Mouse (Mus musculus): ENCODE measurements around the gene Kiss1. TPM values are rescaled to one million over a fixed set of nuclear protein-coding genes. Genes with fewer than 3 reads are reported as not detected.

Kiss1 gene
- polyA plus RNA-seq, 1 experiment: not detected

DNA sequence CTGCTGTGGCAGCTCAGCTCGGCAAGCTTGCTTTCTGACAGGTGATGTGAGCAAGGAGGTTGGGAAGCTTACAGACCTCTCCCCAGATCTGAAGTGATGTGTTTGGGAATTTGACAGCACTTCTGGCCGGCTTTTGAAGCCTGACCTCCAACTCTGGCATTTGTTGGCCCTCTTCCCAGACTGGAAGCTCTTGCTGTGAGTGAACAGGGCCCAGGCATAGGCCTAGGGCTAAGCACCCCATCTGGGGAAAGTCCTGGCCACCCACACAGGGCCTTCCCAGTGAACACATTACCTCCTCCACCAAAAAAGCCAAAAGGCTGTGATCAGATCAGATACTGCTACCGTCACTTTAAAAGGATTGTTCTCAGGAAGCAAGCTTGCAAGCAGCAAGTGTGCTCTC lies 19.1 kb upstream of the Kiss1 start:
- Histone ChIP-seq H3K4me3 (ENCODE audit: low read depth, low read length) (no peak overlapping the region), H3K27ac (ENCODE audit: insufficient read depth, low read depth, low read length) (no peak overlapping the region), H3K4me1 (ENCODE audit: control insufficient read depth, insufficient read depth, insufficient read length, low read length) (0 out of 2 replicates have a peak, but pooled peaks cover 2% of the 10 kb centered on the region), H3K36me3 (ENCODE audit: control insufficient read depth, insufficient read depth, low read length) (peaks cover 33% of the 10 kb centered on the region), H3K27me3 (ENCODE audit: control insufficient read depth, insufficient read depth, low read length) (no peaks in the 10 kb centered on the region)
- 55% methylated on average over 3 of the region's 3 CpGs for WGBS
- no peak for TF ChIP-seq POLR2A (IDR thresholded peaks at IDR 0.05; ENCODE audit: low read depth, low read length)
- no peak for TF ChIP-seq CTCF (IDR thresholded peaks at IDR 0.05; ENCODE audit: extremely low read depth, insufficient read length, insufficient replicate concordance, low read depth, low read length)

DNA sequence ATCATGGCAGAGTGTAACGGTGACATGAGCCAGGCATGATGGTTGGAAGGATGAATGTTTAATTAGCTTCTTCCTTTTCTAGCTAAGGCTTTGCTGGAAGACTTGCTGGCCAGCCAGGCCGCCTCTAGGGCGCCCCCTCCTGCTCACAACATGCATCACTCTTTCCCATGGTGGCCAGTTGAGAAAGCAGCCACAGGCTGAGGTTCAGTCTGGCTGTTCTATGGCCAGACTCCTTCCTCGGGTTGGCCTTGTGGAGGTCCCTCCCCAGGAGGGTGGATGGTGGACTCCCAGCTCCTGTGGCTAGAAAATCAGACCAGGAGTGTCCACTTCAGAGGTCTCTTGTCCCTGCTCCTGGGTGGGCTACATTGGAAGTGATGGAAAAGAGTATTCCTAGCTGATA lies 14.8 kb upstream of the Kiss1 start:
- Histone ChIP-seq H3K27me3 (ENCODE audit: control insufficient read depth, insufficient read depth, low read length) (no peaks in the 10 kb centered on the region), H3K4me3 (ENCODE audit: low read depth, low read length) (no peak overlapping the region), H3K4me1 (ENCODE audit: control insufficient read depth, insufficient read depth, insufficient read length, low read length) (peaks cover 13% of the 10 kb centered on the region; the same call in 1 of the 2 replicates), H3K36me3 (ENCODE audit: control insufficient read depth, insufficient read depth, low read length) (peaks cover 3% of the 10 kb centered on the region; the same call in 1 of the 2 replicates), H3K27ac (ENCODE audit: insufficient read depth, low read depth, low read length) (no peak overlapping the region)
- TF ChIP-seq POLR2A (IDR thresholded peaks at IDR 0.05; ENCODE audit: low read depth, low read length) (no peak), CTCF (IDR thresholded peaks at IDR 0.05; ENCODE audit: extremely low read depth, insufficient read length, insufficient replicate concordance, low read depth, low read length) (peak; percentile 92; the same call in 1 of the 2 replicates)
- WGBS: 4% methylated on average over 4 of the region's 4 CpGs

DNA sequence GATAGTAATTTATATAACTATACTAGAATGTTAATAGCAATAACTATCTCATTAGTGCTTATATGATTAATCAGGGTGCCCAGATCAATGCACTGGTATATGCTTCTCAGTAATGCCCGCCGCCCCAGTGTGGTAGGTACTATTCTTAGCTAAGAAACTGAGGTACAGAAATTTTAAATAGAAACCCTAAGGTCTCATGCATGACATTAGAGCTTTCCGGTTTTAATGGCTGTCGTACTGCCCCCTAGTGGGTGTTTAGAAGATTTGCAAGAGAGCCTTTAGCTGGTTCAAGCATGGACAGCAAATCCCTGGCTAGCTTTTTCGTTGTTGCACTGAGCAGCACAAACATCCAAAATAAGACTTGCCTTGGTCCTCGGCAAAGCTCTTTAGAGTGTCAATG lies 14.4 kb upstream of the Kiss1 start:
- 7% methylated on average over 6 of the region's 6 CpGs for WGBS
- Histone ChIP-seq H3K4me3 (ENCODE audit: low read depth, low read length) (no peak overlapping the region), H3K27me3 (ENCODE audit: control insufficient read depth, insufficient read depth, low read length) (no peaks in the 10 kb centered on the region), H3K36me3 (ENCODE audit: control insufficient read depth, insufficient read depth, low read length) (no peaks in the 10 kb centered on the region; the same call in 1 of the 2 replicates), H3K4me1 (ENCODE audit: control insufficient read depth, insufficient read depth, insufficient read length, low read length) (peaks cover 16% of the 10 kb centered on the region; the same call in 1 of the 2 replicates), H3K27ac (ENCODE audit: insufficient read depth, low read depth, low read length) (no peak overlapping the region)
- TF ChIP-seq POLR2A (IDR thresholded peaks at IDR 0.05; ENCODE audit: low read depth, low read length) (no peak), CTCF (IDR thresholded peaks at IDR 0.05; ENCODE audit: extremely low read depth, insufficient read length, insufficient replicate concordance, low read depth, low read length) (no peak)

DNA sequence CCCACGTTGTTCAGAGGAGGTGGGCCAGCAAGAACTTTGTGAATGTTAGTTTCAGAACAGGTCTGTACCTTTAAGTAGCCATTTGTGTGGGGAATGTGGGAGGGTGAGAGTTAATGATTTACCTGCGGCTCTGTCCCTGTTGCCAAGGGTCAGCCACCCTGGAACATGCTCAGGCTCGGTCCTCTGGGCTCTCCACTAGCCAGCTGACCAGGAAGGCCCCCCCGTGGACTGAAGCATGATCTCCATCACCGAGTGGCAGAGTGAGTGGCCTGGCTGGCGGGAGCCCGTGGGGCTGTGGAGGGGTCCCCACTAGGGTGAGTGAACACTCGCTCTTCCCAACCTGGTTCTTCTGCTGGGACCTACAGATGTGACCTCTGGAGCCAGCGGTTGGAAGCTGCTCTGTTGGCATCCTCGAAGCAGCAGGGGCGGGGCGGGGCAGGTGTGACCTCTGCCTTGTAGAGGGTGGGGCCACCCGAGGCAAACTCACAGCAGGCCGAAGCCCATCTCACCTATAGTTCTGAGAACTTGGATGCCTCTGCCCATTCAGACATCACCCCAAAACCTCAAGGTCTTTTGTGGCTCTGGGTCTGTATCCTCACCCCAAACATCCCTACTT lies 11.9 kb upstream of the Kiss1 start, which contains the start of gene Golt1a:
Golt1a (plus strand) TSS at position 149 of the 616 bp plus-strand sequence.
- WGBS: 17% methylated on average over 14 of the region's 14 CpGs
- peak within 1 kb of the TSS; percentile 99 for H3K27ac ChIP-seq (ENCODE audit: insufficient read depth, low read depth, low read length)
- no peaks in the 10 kb centered on the region for H3K27me3 ChIP-seq (ENCODE audit: control insufficient read depth, insufficient read depth, low read length)
- peaks cover 21% of the 10 kb centered on the region; the same call in 1 of the 2 replicates for H3K4me1 ChIP-seq (ENCODE audit: control insufficient read depth, insufficient read depth, insufficient read length, low read length)
- peak within 1 kb of the TSS; percentile 83 for H3K4me3 ChIP-seq (ENCODE audit: low read depth, low read length)
- no peak for TF ChIP-seq CTCF (IDR thresholded peaks at IDR 0.05; ENCODE audit: extremely low read depth, insufficient read length, insufficient replicate concordance, low read depth, low read length)
- TF ChIP-seq POLR2A (IDR thresholded peaks at IDR 0.05; ENCODE audit: low read depth, low read length): peak; percentile 47
- H3K36me3 ChIP-seq (ENCODE audit: control insufficient read depth, insufficient read depth, low read length): peaks cover 2% of the 10 kb centered on the region; the same call in 1 of the 2 replicates

DNA sequence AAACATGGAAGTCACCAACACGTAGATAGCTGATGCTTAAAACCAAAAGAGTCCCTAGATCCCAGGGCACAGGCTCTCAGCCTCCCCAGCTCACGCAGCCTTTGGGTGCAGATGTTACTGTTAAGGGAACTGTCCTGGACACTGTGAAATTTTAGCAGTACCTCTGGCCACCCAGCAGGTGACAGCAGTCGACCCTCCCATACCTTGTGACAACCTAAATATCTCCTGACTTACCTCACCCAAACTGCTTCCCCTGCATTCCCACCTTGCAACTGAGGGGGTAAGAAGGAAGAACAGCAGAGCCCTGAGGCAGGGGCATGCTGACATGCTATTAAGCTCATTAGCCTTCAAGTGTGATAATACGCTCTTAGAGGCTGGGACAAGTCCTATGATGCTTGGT lies 10.4 kb upstream of the Kiss1 start:
- Histone ChIP-seq H3K36me3 (ENCODE audit: control insufficient read depth, insufficient read depth, low read length) (peaks cover 2% of the 10 kb centered on the region; the same call in 1 of the 2 replicates), H3K27me3 (ENCODE audit: control insufficient read depth, insufficient read depth, low read length) (no peaks in the 10 kb centered on the region), H3K27ac (ENCODE audit: insufficient read depth, low read depth, low read length) (peak overlapping the region; percentile 99; the same call in 1 of the 2 replicates), H3K4me3 (ENCODE audit: low read depth, low read length) (peak overlapping the region; percentile 83), H3K4me1 (ENCODE audit: control insufficient read depth, insufficient read depth, insufficient read length, low read length) (peaks cover 21% of the 10 kb centered on the region; the same call in 1 of the 2 replicates)
- WGBS: 69% methylated on average over 4 of the region's 4 CpGs
- TF ChIP-seq POLR2A (IDR thresholded peaks at IDR 0.05; ENCODE audit: low read depth, low read length) (no peak), CTCF (IDR thresholded peaks at IDR 0.05; ENCODE audit: extremely low read depth, insufficient read length, insufficient replicate concordance, low read depth, low read length) (peak; percentile 35; the same call in 1 of the 2 replicates)

DNA sequence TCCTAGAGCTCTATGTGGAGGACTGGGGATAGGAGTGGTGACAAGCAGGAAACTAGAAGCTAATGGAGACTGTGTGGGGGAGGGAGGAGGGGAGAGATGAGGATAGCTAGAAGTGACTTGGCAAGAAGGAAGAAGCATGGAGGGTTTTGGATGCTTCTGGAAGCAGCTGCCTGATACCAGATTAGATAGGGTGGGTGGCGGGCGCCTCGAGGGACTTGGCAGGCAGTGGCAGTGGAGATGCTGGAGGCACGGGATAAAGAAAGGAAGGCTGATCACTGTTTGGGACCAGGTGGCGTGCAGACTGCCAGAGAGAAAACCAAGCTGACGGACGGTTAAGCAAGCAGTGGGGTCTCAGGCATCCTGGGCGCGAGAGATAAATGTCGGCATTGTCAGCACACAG lies 9.7 kb upstream of the Kiss1 start:
- Histone ChIP-seq H3K4me1 (ENCODE audit: control insufficient read depth, insufficient read depth, insufficient read length, low read length) (peaks cover 20% of the 10 kb centered on the region; the same call in 1 of the 2 replicates), H3K27ac (ENCODE audit: insufficient read depth, low read depth, low read length) (no peak overlapping the region), H3K27me3 (ENCODE audit: control insufficient read depth, insufficient read depth, low read length) (no peaks in the 10 kb centered on the region), H3K36me3 (ENCODE audit: control insufficient read depth, insufficient read depth, low read length) (peaks cover 2% of the 10 kb centered on the region; the same call in 1 of the 2 replicates), H3K4me3 (ENCODE audit: low read depth, low read length) (no peak overlapping the region)
- 48% methylated on average over 10 of the region's 10 CpGs for WGBS
- no peak for TF ChIP-seq CTCF (IDR thresholded peaks at IDR 0.05; ENCODE audit: extremely low read depth, insufficient read length, insufficient replicate concordance, low read depth, low read length)
- TF ChIP-seq POLR2A (IDR thresholded peaks at IDR 0.05; ENCODE audit: low read depth, low read length): no peak

DNA sequence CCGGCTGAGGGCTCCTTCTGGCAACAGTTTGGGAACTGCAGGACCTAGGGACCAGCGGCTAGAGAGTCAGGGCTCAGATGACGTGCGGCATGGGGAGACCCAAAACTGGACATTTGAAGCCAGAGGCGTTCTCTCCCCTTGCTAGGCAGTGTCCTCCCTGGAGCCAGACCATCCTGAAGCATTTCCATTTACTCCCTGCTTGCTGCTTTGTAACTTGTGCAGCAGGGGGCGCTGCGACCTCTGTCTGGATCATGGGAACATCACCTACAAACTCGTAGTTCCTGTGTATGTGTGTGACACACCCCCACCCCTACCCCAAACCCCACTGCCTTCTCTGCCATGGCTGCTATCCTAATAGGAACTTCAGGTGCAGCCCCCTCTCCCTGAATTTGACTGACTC lies 7.3 kb upstream of the Kiss1 start:
- peak; percentile 76; the same call in 1 of the 2 replicates for TF ChIP-seq CTCF (IDR thresholded peaks at IDR 0.05; ENCODE audit: extremely low read depth, insufficient read length, insufficient replicate concordance, low read depth, low read length)
- TF ChIP-seq POLR2A (IDR thresholded peaks at IDR 0.05; ENCODE audit: low read depth, low read length): no peak
- peaks cover 16% of the 10 kb centered on the region; the same call in 1 of the 2 replicates for H3K4me1 ChIP-seq (ENCODE audit: control insufficient read depth, insufficient read depth, insufficient read length, low read length)
- no peak overlapping the region for H3K4me3 ChIP-seq (ENCODE audit: low read depth, low read length)
- H3K27ac ChIP-seq (ENCODE audit: insufficient read depth, low read depth, low read length): no peak overlapping the region
- peaks cover 2% of the 10 kb centered on the region; the same call in 1 of the 2 replicates for H3K36me3 ChIP-seq (ENCODE audit: control insufficient read depth, insufficient read depth, low read length)
- WGBS: 37% methylated on average over 8 of the region's 8 CpGs
- H3K27me3 ChIP-seq (ENCODE audit: control insufficient read depth, insufficient read depth, low read length): no peaks in the 10 kb centered on the region
